Mouse (Mus musculus): ENCODE measurements around the gene Slc30a7. TPM values are rescaled to one million over a fixed set of nuclear protein-coding genes. Genes with fewer than 3 reads are reported as not detected.

The Slc30a7 gene
- total RNA-seq, 2 experiments from 2014 or later = 24.0 to 30.6 TPM

Small RNA genes lying within 50 kb of the gene (microRNA-seq; reads per million reads assigned to microRNA genes)
- 0 reads per million in 2 experiments for gene Mir669n

Other genes with a start within 250 kb of the Slc30a7 start
- gene Dph5, start 119.6 kb downstream of the Slc30a7 start, total RNA-seq (2021) = 10 to 100 TPM; 12.3 to 13.5 TPM
- gene Extl2, start 56 bp upstream of the Slc30a7 start, total RNA-seq (2021) = 10 to 100 TPM; 48.6 to 48.8 TPM
- 10 to 100 TPM; 50.3 to 51.7 TPM for gene Vcam1, start 122.3 kb upstream of the Slc30a7 start, total RNA-seq (2021)
- gene Gpr88, start 246.1 kb upstream of the Slc30a7 start, total RNA-seq (2021) = 1 to 10 TPM; 4.3 to 4.5 TPM